Mouse (Mus musculus): ENCODE measurements around the gene Spag16. TPM values are rescaled to one million over a fixed set of nuclear protein-coding genes. Genes with fewer than 3 reads are reported as not detected.

The Spag16 gene
- polyA plus RNA-seq, 1 experiment from 2014 or later = 1.7 TPM

DNA sequence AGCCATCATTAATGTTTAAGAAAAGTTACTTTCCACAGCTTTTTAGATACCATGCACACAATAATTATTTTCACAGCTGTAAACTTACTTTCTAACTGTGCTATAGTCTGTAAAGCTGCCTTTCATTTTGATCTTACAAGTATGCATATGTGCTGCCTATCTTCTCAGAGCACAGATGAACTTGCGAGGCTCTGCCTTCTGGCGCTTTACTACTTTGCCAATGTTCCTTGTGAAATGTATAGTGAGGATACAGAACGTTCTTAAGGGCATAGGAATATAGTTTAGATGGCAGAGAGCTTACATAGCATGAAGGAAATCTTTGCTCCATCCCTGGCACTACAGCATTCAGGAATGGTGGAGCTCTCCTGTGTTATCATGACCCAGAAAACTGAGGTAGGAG, 210.6 kb downstream of the Spag16 start:
- Histone ChIP-seq H3K9ac (replicated peaks; ENCODE audit: low read depth, low read length) (no peak overlapping the region), H3K4me3 (ENCODE audit: low read depth, low read length) (no peak overlapping the region), H3K4me2 (ENCODE audit: low read depth, low read length) (no peak overlapping the region), H3K9me3 (ENCODE audit: control insufficient read depth, low read length) (no peaks in the 10 kb centered on the region), H3K27me3 (ENCODE audit: control insufficient read depth, insufficient read depth, low read length) (no peaks in the 10 kb centered on the region), H3K4me1 (ENCODE audit: control insufficient read depth, insufficient read depth, low read length) (no peaks in the 10 kb centered on the region), H3K27ac (ENCODE audit: low read depth, low read length) (no peak overlapping the region), H3K36me3 (ENCODE audit: control insufficient read depth, insufficient read depth, low read length) (no peaks in the 10 kb centered on the region)
- WGBS = 94% methylated on average over 3 of the region's 3 CpGs
- ATAC-seq (ENCODE audit: low read depth) = no peak

- WGBS = 53% methylated on average over 1 of the region's 1 CpGs
- H3K4me2 ChIP-seq (ENCODE audit: low read depth, low read length) = no peak overlapping the region
- H3K36me3 ChIP-seq (ENCODE audit: control insufficient read depth, insufficient read depth, low read length) = no peaks in the 10 kb centered on the region
- H3K4me1 ChIP-seq (ENCODE audit: control insufficient read depth, insufficient read depth, low read length) = no peaks in the 10 kb centered on the region
- no peak overlapping the region for H3K4me3 ChIP-seq (ENCODE audit: low read depth, low read length)
- ATAC-seq (ENCODE audit: low read depth) = no peak
- H3K9ac ChIP-seq (replicated peaks; ENCODE audit: low read depth, low read length) = no peak overlapping the region
- no peaks in the 10 kb centered on the region for H3K27me3 ChIP-seq (ENCODE audit: control insufficient read depth, insufficient read depth, low read length)
- no peak overlapping the region for H3K27ac ChIP-seq (ENCODE audit: low read depth, low read length)
- no peaks in the 10 kb centered on the region for H3K9me3 ChIP-seq (ENCODE audit: control insufficient read depth, low read length)
Observed at GRCm38 (mm10) chr1:70067404-70067803, 240.6 kb downstream of the Spag16 start.

GRCm38 (mm10) chr1:70073440-70073839, 246.7 kb downstream of the Spag16 start:
- Histone ChIP-seq H3K36me3 (ENCODE audit: control insufficient read depth, insufficient read depth, low read length) (no peaks in the 10 kb centered on the region), H3K27ac (ENCODE audit: low read depth, low read length) (no peak overlapping the region), H3K27me3 (ENCODE audit: control insufficient read depth, insufficient read depth, low read length) (no peaks in the 10 kb centered on the region), H3K4me2 (ENCODE audit: low read depth, low read length) (no peak overlapping the region), H3K9ac (replicated peaks; ENCODE audit: low read depth, low read length) (no peak overlapping the region), H3K4me1 (ENCODE audit: control insufficient read depth, insufficient read depth, low read length) (no peaks in the 10 kb centered on the region), H3K4me3 (ENCODE audit: low read depth, low read length) (no peak overlapping the region), H3K9me3 (ENCODE audit: control insufficient read depth, low read length) (no peaks in the 10 kb centered on the region)
- WGBS = 34% methylated on average over 6 of the region's 6 CpGs
- ATAC-seq (ENCODE audit: low read depth) = no peak

- H3K4me1 ChIP-seq (ENCODE audit: control insufficient read depth, insufficient read depth, low read length) = no peaks in the 10 kb centered on the region
- no peak overlapping the region for H3K9ac ChIP-seq (replicated peaks; ENCODE audit: low read depth, low read length)
- H3K36me3 ChIP-seq (ENCODE audit: control insufficient read depth, insufficient read depth, low read length) = no peaks in the 10 kb centered on the region
- no peak overlapping the region for H3K4me3 ChIP-seq (ENCODE audit: low read depth, low read length)
- no peaks in the 10 kb centered on the region for H3K9me3 ChIP-seq (ENCODE audit: control insufficient read depth, low read length)
- H3K4me2 ChIP-seq (ENCODE audit: low read depth, low read length) = no peak overlapping the region
- H3K27me3 ChIP-seq (ENCODE audit: control insufficient read depth, insufficient read depth, low read length) = no peaks in the 10 kb centered on the region
- H3K27ac ChIP-seq (ENCODE audit: low read depth, low read length) = no peak overlapping the region
- ATAC-seq (ENCODE audit: low read depth) = no peak
- WGBS = 79% methylated on average over 6 of the region's 6 CpGs
Observed at GRCm38 (mm10) chr1:70078806-70079205, 252.0 kb downstream of the Spag16 start.

DNA sequence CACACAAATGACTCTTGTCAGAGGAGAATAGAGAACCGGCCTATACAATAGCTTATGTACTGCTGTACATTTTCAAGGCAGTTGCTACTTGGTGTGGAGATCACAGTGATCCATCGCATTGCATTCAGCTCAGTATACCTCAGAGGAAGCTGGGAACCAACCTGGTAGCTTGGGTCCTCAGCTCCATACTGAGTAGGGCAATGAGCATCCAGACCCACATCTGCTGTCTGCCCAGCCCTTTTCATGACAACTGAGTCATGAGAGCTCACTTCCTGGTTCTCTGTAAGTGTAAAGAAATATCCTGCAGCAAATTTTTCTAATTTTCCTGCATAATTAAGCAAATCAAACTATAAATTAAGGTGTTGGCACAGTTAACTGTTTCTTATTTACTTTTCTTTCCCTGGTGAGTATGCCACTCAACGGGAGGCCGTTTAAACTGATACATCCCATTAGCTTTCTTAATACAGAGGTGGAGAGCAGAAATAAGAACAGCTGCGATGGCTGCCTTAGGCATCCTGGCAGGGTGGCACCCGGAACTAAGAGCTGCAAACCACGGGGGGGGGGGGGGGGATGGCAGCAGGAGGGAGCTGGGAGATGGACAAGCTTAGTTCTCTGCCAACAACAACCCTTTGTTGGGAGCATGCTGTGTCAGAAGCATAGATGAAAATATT, 255.6 kb downstream of the Spag16 start:
- Histone ChIP-seq H3K36me3 (ENCODE audit: control insufficient read depth, insufficient read depth, low read length) (no peaks in the 10 kb centered on the region), H3K9me3 (ENCODE audit: control insufficient read depth, low read length) (no peaks in the 10 kb centered on the region), H3K4me1 (ENCODE audit: control insufficient read depth, insufficient read depth, low read length) (no peaks in the 10 kb centered on the region), H3K27me3 (ENCODE audit: control insufficient read depth, insufficient read depth, low read length) (no peaks in the 10 kb centered on the region), H3K27ac (ENCODE audit: low read depth, low read length) (no peak overlapping the region), H3K4me3 (ENCODE audit: low read depth, low read length) (no peak overlapping the region), H3K9ac (replicated peaks; ENCODE audit: low read depth, low read length) (no peak overlapping the region), H3K4me2 (ENCODE audit: low read depth, low read length) (no peak overlapping the region)
- ATAC-seq (ENCODE audit: low read depth) = peak; percentile 81
- 57% methylated on average over 7 of the region's 7 CpGs for WGBS

DNA sequence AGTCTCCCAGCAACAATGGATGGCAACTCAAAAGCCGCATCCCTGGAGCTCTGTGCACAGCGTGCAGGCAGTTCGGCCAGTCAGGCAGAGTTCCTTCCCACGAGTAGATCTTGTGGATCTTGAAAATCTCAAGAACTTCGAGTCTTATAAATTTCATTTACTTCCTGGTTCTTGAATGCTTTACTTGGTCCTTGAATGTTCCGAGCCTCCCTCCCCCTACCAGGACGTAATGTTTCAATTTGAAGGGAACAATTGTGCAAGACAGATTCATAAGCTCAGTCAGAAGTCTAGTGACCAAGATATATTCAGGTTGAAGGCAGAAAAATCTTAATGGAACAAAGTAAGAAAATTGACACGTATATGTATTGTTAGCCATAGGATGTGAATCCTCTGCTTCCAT, 277.9 kb downstream of the Spag16 start:
- H3K36me3 ChIP-seq (ENCODE audit: control insufficient read depth, insufficient read depth, low read length) = no peaks in the 10 kb centered on the region
- no peak overlapping the region for H3K27ac ChIP-seq (ENCODE audit: low read depth, low read length)
- no peak overlapping the region for H3K4me2 ChIP-seq (ENCODE audit: low read depth, low read length)
- no peak overlapping the region for H3K4me3 ChIP-seq (ENCODE audit: low read depth, low read length)
- H3K9me3 ChIP-seq (ENCODE audit: control insufficient read depth, low read length) = no peaks in the 10 kb centered on the region
- no peaks in the 10 kb centered on the region for H3K4me1 ChIP-seq (ENCODE audit: control insufficient read depth, insufficient read depth, low read length)
- no peaks in the 10 kb centered on the region for H3K27me3 ChIP-seq (ENCODE audit: control insufficient read depth, insufficient read depth, low read length)
- ATAC-seq (ENCODE audit: low read depth) = no peak
- 92% methylated on average over 8 of the region's 8 CpGs for WGBS
- no peak overlapping the region for H3K9ac ChIP-seq (replicated peaks; ENCODE audit: low read depth, low read length)

DNA sequence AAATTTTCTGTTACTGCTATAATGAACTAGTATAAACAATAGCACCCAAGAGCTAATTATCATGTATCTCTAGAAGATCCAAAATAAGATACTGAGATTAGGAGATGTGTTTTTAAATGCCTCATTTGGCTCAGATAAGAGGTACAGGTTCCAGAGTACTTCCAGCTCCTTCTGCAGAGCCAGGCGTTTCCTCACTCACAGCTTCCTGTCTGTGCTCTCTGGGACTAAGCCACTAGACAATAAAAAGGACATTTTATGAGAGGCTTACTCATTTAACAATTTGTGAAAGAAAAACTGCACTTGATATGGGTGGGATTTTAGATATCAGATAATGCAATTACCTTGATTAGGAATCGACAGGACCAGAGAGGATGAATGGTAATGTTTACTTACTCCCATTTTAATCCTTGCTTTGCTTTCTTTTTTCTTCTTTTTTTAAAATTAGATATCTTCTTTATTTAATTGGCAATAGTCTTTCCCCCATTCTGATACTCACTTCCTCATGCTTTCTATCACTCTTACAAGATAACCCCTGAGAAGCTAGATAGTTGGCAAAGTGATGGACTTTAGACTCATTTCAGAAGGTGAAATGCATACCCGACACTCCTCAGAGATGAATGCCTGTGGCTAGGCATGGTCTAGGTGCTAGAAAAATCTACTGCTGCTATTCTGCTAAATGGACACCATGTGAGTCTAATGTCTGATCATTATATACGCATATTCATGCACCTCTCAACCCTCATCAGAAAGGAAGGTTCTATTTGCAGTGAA, 289.6 kb downstream of the Spag16 start:
- H3K27ac ChIP-seq (ENCODE audit: low read depth, low read length) = no peak overlapping the region
- H3K36me3 ChIP-seq (ENCODE audit: control insufficient read depth, insufficient read depth, low read length) = no peaks in the 10 kb centered on the region
- no peak overlapping the region for H3K4me3 ChIP-seq (ENCODE audit: low read depth, low read length)
- no peaks in the 10 kb centered on the region for H3K4me1 ChIP-seq (ENCODE audit: control insufficient read depth, insufficient read depth, low read length)
- no peaks in the 10 kb centered on the region for H3K27me3 ChIP-seq (ENCODE audit: control insufficient read depth, insufficient read depth, low read length)
- no peak overlapping the region for H3K9ac ChIP-seq (replicated peaks; ENCODE audit: low read depth, low read length)
- H3K4me2 ChIP-seq (ENCODE audit: low read depth, low read length) = no peak overlapping the region
- 83% methylated on average over 4 of the region's 4 CpGs for WGBS
- no peak for ATAC-seq (ENCODE audit: low read depth)
- H3K9me3 ChIP-seq (ENCODE audit: control insufficient read depth, low read length) = no peaks in the 10 kb centered on the region

- H3K4me2 ChIP-seq (ENCODE audit: low read depth, low read length) = no peak overlapping the region
- no peaks in the 10 kb centered on the region for H3K27me3 ChIP-seq (ENCODE audit: control insufficient read depth, insufficient read depth, low read length)
- no peak for ATAC-seq (ENCODE audit: low read depth)
- no peaks in the 10 kb centered on the region for H3K9me3 ChIP-seq (ENCODE audit: control insufficient read depth, low read length)
- no peaks in the 10 kb centered on the region for H3K4me1 ChIP-seq (ENCODE audit: control insufficient read depth, insufficient read depth, low read length)
- no peak overlapping the region for H3K4me3 ChIP-seq (ENCODE audit: low read depth, low read length)
- H3K27ac ChIP-seq (ENCODE audit: low read depth, low read length) = no peak overlapping the region
- no peaks in the 10 kb centered on the region for H3K36me3 ChIP-seq (ENCODE audit: control insufficient read depth, insufficient read depth, low read length)
- no peak overlapping the region for H3K9ac ChIP-seq (replicated peaks; ENCODE audit: low read depth, low read length)
- 72% methylated on average over 2 of the region's 2 CpGs for WGBS
Observed at GRCm38 (mm10) chr1:70128035-70128434, 301.3 kb downstream of the Spag16 start.

DNA sequence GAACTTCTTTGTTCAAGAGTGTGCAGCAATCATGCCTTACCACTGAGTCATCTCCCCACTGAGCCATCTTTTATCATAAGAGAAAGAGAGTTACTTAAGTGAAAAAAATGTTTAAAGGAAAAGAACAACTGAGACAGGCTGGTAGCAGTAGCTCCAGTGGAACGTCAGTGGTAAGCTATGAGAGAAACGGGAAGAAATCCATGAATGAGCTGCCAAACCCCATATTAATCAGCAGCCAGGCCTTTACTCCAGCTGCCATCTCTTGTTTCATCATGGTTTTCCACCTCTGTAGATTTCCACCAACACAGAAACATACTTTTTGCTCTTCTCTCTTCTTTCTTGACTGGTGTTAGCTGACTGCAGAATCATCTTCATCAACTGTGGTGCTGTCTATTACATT, 308.8 kb downstream of the Spag16 start:
- Histone ChIP-seq H3K9ac (replicated peaks; ENCODE audit: low read depth, low read length) (no peak overlapping the region), H3K4me2 (ENCODE audit: low read depth, low read length) (no peak overlapping the region), H3K4me1 (ENCODE audit: control insufficient read depth, insufficient read depth, low read length) (no peaks in the 10 kb centered on the region), H3K27ac (ENCODE audit: low read depth, low read length) (no peak overlapping the region), H3K4me3 (ENCODE audit: low read depth, low read length) (no peak overlapping the region), H3K27me3 (ENCODE audit: control insufficient read depth, insufficient read depth, low read length) (no peaks in the 10 kb centered on the region), H3K36me3 (ENCODE audit: control insufficient read depth, insufficient read depth, low read length) (no peaks in the 10 kb centered on the region), H3K9me3 (ENCODE audit: control insufficient read depth, low read length) (no peaks in the 10 kb centered on the region)
- 72% methylated on average over 2 of the region's 2 CpGs for WGBS
- no peak for ATAC-seq (ENCODE audit: low read depth)

Data from neural tube, embryonic 14.5 days (tissue).